Mouse (Mus musculus) thymus, postnatal 25 days (tissue): Measurements from ENCODE around the gene Wdr46.

Experiments
- DNase-seq: peaks from one replicate; pipeline ENCODE4 v3.0.0; 2022

The Wdr46 gene

GRCm38 (mm10) chr17:33911813-33912414 lies 28.5 kb upstream of the Wdr46 start:
- no peak for DNase-seq

GRCm38 (mm10) chr17:33913264-33913663 lies 27.2 kb upstream of the Wdr46 start:
- DNase-seq, result no peak

- DNase-seq, result no peak
Measured at GRCm38 (mm10) chr17:33913905-33914304, 26.6 kb upstream of the Wdr46 start.

GRCm38 (mm10) chr17:33914969-33915391 lies 25.5 kb upstream of the Wdr46 start:
- no peak for DNase-seq

- peak; percentile 94 for DNase-seq
Measured at GRCm38 (mm10) chr17:33915671-33916250, 24.7 kb upstream of the Wdr46 start, which contains the start of the genes Tapbp and Zbtb22. Tapbp (plus strand) TSS chr17:33915899. Zbtb22 (plus strand) TSS chr17:33915904.

- DNase-seq, result peak; percentile 80
Measured at GRCm38 (mm10) chr17:33916294-33916693, 24.2 kb upstream of the Wdr46 start.

GRCm38 (mm10) chr17:33916847-33917655 lies 23.4 kb upstream of the Wdr46 start:
- no peak for DNase-seq

GRCm38 (mm10) chr17:33917656-33918292 lies 22.7 kb upstream of the Wdr46 start:
- DNase-seq, result no peak

- no peak for DNase-seq
Measured at GRCm38 (mm10) chr17:33918293-33919203, 21.9 kb upstream of the Wdr46 start.

- DNase-seq, result peak; percentile 80
Measured at GRCm38 (mm10) chr17:33919351-33920281, 20.8 kb upstream of the Wdr46 start.

GRCm38 (mm10) chr17:33920282-33921097 lies 20.0 kb upstream of the Wdr46 start:
- DNase-seq, result peak; percentile 88

- no peak for DNase-seq
Measured at GRCm38 (mm10) chr17:33921361-33921760, 19.1 kb upstream of the Wdr46 start.

- DNase-seq, result peak; percentile 63
Measured at GRCm38 (mm10) chr17:33924577-33925283, 15.7 kb upstream of the Wdr46 start.

GRCm38 (mm10) chr17:33925406-33926116 lies 14.9 kb upstream of the Wdr46 start:
- no peak for DNase-seq

GRCm38 (mm10) chr17:33926207-33926932 lies 14.1 kb upstream of the Wdr46 start:
- no peak for DNase-seq

- DNase-seq, result no peak
Measured at GRCm38 (mm10) chr17:33928251-33928947, 12.1 kb upstream of the Wdr46 start.
